Mouse (Mus musculus) leukemia stem cell, adult 10-12 weeks (primary cell): ENCODE data around the gene Lztfl1. TPM values are rescaled to one million over a fixed set of nuclear protein-coding genes. Genes with fewer than 3 reads are reported as not detected.

Experiments
- polyA plus RNA-seq: library from polyadenylated mRNA; stranded (reverse); fragments of >175 nt; gene quantifications from 2 replicates; pipeline ENCODE4 v1.2.3, GENCODE M21; 2012; ENCODE audit warnings: low replicate concordance

Gene Lztfl1
- 0.61 and 1.6 TPM in 2 replicates for polyA plus RNA-seq

GRCm38 (mm10) chr9:123717186-123718008, at the start of gene Lztfl1:
Gene Lztfl1, minus strand, starts transcription at chr9:123717697.

GRCm38 (mm10) chr9:123678327-123679105, 39.0 kb downstream of the Lztfl1 start, which contains the start of the genes Ccr9 and Slc6a20a:
Gene Ccr9, plus strand, starts transcription at chr9:123678439.
Gene Slc6a20a, minus strand, starts transcription at chr9:123678885.

Other genes with a start within 250 kb of the Lztfl1 start
- gene Limd1, start 239.0 kb downstream of the Lztfl1 start, polyA plus RNA-seq = 13.7 and 24.0 TPM in 2 replicates
- gene Sacm1l, start 187.9 kb downstream of the Lztfl1 start, polyA plus RNA-seq = 1.7 and 2.9 TPM in 2 replicates
- gene Slc6a20b, start 85.1 kb downstream of the Lztfl1 start, polyA plus RNA-seq = 0.05 and 0.09 TPM in 2 replicates
- 0.91 and 1.0 TPM in 2 replicates for gene Ccr9, start 39.3 kb downstream of the Lztfl1 start, polyA plus RNA-seq
- gene Slc6a20a, start 38.8 kb downstream of the Lztfl1 start, polyA plus RNA-seq = 2.7 and 4.5 TPM in 2 replicates
- gene Cxcr6, start 88.8 kb upstream of the Lztfl1 start, polyA plus RNA-seq = 0.09 and 0.12 TPM in 2 replicates
- gene Fyco1, start 134.2 kb upstream of the Lztfl1 start, polyA plus RNA-seq = 1.6 and 1.9 TPM in 2 replicates
- 0.05 and 0.13 TPM in 2 replicates for gene Xcr1, start 144.3 kb upstream of the Lztfl1 start, polyA plus RNA-seq